Comparison of ENCODE assay signal across 16 mouse cellular contexts in the genomic region with DNA sequence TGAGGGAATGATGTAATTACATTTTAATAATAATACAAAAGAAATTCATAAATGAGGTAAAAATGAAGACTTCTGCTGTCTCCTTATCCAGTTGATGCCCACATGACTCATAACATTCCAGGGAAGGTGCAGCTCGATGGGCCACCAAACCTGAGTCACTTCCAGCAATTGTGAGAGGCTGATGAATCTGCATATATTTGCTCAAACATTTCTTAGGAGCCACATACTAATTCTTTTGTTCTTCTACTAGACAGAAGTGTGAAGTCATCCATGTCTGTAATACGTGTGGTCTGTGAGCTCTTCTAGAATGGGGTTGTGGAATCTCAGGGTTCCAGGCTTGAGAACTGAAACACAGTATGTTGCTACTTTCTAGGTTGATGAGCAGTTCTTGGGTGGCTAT.
"Had no signal": no experiment of that assay in that cellular context is flagged by ENCODE, and none has a peak within 500 bp of the region (broad histone marks: within the 10 kb centered on the region; RNA-seq: fewer than 3 reads in every experiment).

No protein-coding gene starts in this region.

- H3K27me3 ChIP-seq: stomach, embryonic 15.5 days had no signal

- H3K4me3 ChIP-seq: midbrain, embryonic 10.5 days; midbrain, embryonic 12.5 days; myocyte; neural tube, embryonic 13.5 days; neural tube, embryonic 15.5 days; stomach, embryonic 15.5 days had no signal

- ATAC-seq: midbrain, embryonic 16.5 days had no signal

- H3K36me3 ChIP-seq: midbrain, embryonic 10.5 days; midbrain, embryonic 12.5 days; neural tube, embryonic 13.5 days; neural tube, embryonic 15.5 days; stomach, embryonic 15.5 days had no signal

- DNase-seq: lung, adult 18-20 months; lung, embryonic 14.5 days; lung, postnatal 10 days; lung, postnatal 4 days; midbrain, embryonic 14.5 days; right cerebral cortex, postnatal 14 days; thymus, adult 2 months; thymus, postnatal 25 days; thymus, postnatal 4 days had no signal
